Mouse (Mus musculus) c-Kit-positive CD71-positive TER-119-negative erythroid progenitor cells, embryonic 14.5 days (primary cell): Measurements from ENCODE around the gene Wdr41.

Experiments used
- DNase-seq: peaks from one replicate; pipeline ENCODE4 v3.0.0-alpha.2; 2013; ENCODE audit warnings: low read depth

The Wdr41 gene

GRCm38 (mm10) chr13:95034715-95035114, 58.6 kb downstream of the Wdr41 start:
- no peak for DNase-seq

- no peak for DNase-seq
Measured at GRCm38 (mm10) chr13:95038200-95038599, 62.1 kb downstream of the Wdr41 start.

- DNase-seq: no peak
Measured at GRCm38 (mm10) chr13:95040140-95040738, 64.1 kb downstream of the Wdr41 start.

- no peak for DNase-seq
Measured at GRCm38 (mm10) chr13:95044108-95044507, 68.0 kb downstream of the Wdr41 start.

- no peak for DNase-seq
Measured at GRCm38 (mm10) chr13:95050398-95050797, 74.3 kb downstream of the Wdr41 start.

GRCm38 (mm10) chr13:95052421-95052820, 76.3 kb downstream of the Wdr41 start:
- DNase-seq: no peak

GRCm38 (mm10) chr13:95055742-95056388, 79.7 kb downstream of the Wdr41 start:
- no peak for DNase-seq

- DNase-seq: no peak
Measured at GRCm38 (mm10) chr13:95056501-95057280, 80.5 kb downstream of the Wdr41 start.

GRCm38 (mm10) chr13:95058885-95059284, 82.7 kb downstream of the Wdr41 start:
- no peak for DNase-seq

GRCm38 (mm10) chr13:95063390-95064017, 87.4 kb downstream of the Wdr41 start:
- no peak for DNase-seq

- no peak for DNase-seq
Measured at GRCm38 (mm10) chr13:95067854-95068253, 91.7 kb downstream of the Wdr41 start.

- no peak for DNase-seq
Measured at GRCm38 (mm10) chr13:95070268-95070667, 94.1 kb downstream of the Wdr41 start.
